Mouse (Mus musculus): ENCODE results near the gene BC049730.

DNA sequence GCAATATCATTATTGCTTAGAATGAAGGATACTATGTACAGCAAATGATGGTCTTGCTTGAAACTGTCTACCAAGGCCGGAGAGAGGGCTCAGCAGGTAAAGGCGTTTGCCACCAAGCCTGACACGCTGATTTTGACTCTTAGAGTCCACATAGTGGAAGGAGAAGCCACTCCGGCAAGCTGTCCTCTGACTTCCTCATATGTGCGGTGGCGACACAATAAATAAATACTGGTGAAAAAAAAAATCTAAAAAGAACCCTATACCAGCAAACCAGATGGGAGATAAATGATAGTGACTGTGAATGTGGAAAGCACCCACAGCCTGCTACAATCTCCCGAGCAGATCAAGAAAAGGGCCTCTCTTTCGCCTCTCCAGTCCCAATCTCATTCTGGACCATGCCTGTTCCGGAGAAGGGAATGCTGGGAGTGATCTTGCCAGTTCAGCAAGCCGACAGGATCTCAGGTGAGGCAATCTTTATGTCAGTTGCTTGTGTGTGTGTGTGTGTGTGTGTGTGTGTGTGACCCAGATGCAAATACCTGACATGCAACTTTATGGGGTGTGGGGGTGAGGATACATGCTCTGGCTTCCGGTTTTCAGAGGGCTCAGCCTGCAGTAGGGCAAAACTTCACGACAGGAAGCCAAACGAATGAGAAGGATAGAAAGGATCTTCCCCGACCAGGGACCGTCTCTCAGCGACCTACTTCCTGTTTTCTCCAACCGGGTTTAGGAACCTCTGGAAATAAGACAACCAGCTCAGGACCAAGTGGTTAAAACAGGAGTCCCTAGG lies 47.7 kb upstream of the BC049730 start:
- TF ChIP-seq POLR2A (IDR thresholded peaks at IDR 0.05; ENCODE audit: insufficient read depth, low read depth, low read length) (no peak), CTCF (IDR thresholded peaks at IDR 0.05; ENCODE audit: insufficient read depth, low read depth, low read length) (no peak)

Measured in olfactory bulb, adult 2 months (tissue).